27 mouse cellular contexts compared by ENCODE assay signal in the genomic region with DNA sequence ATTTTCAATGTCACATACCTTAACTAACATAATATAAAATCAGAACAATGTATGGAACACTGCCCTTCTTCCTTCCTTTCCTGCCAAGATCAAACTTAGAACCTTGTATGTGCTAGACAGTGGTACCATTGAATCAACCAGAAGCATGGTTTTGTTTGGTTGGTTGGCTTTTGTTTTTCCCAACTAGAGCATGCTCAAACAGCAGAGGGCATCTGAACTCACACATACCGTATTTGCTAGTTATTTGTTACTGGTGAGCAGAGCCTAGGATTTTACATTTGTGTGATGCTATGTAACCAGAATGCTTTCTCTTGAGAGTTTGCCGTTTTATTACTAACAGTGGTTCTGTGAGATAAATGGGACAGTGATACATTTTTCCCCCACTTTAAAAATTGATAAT. TPM values are rescaled to one million over a fixed set of nuclear protein-coding genes. Genes with fewer than 3 reads are reported as not detected.
DNase-seq lines count a peak whose midpoint lies in the region; ATAC-seq and TF ChIP-seq lines count a peak whose summit lies in the region.
"Had no signal": no experiment of that assay in that cellular context is flagged by ENCODE, and none has a peak within 500 bp of the region (broad histone marks: within the 10 kb centered on the region; RNA-seq: fewer than 3 reads in every experiment).

No protein-coding gene starts in this region.

- TF ChIP-seq CTCF in hindbrain, postnatal 0 days (IDR thresholded peaks at IDR 0.05; ENCODE audit: low read depth) = peak; percentile 42
- peak; percentile 55 for TF ChIP-seq CTCF in midbrain, postnatal 0 days (IDR thresholded peaks at IDR 0.05)

- H3K36me3 ChIP-seq in hindbrain, postnatal 0 days (ENCODE audit: insufficient read depth, low read length) = peaks cover 9% of the 10 kb centered on the region
- 0 out of 2 replicates have a peak, but pooled peaks cover 2% of the 10 kb centered on the region for H3K36me3 ChIP-seq in hindbrain, embryonic 16.5 days (ENCODE audit: control insufficient read depth, insufficient read depth, low read length)
- 0 out of 2 replicates have a peak, but pooled peaks cover 2% of the 10 kb centered on the region for H3K36me3 ChIP-seq in midbrain, postnatal 0 days (ENCODE audit: insufficient read depth, low read length)
- peaks cover 5% of the 10 kb centered on the region; the same call in 1 of the 2 replicates for H3K36me3 ChIP-seq in midbrain, embryonic 15.5 days (replicated peaks)
- H3K36me3 ChIP-seq: embryonic facial prominence, embryonic 15.5 days; intestine, embryonic 15.5 days had no signal

- no peaks in the 10 kb centered on the region for H3K9me3 ChIP-seq in hindbrain, postnatal 0 days (ENCODE audit: low read length)
- H3K9me3 ChIP-seq in hindbrain, embryonic 16.5 days (ENCODE audit: control insufficient read depth, low read length) = no peaks in the 10 kb centered on the region
- H3K9me3 ChIP-seq in midbrain, postnatal 0 days (ENCODE audit: low read length) = no peaks in the 10 kb centered on the region
- H3K9me3 ChIP-seq in midbrain, embryonic 15.5 days = no peaks in the 10 kb centered on the region
- H3K9me3 ChIP-seq: embryonic facial prominence, embryonic 12.5 days; embryonic facial prominence, embryonic 15.5 days; forebrain, embryonic 12.5 days; forebrain, embryonic 15.5 days; heart, embryonic 12.5 days; heart, embryonic 15.5 days; intestine, embryonic 15.5 days had no signal

- H3K9ac ChIP-seq in hindbrain, postnatal 0 days (replicated peaks; ENCODE audit: low read length) = no peak overlapping the region
- H3K9ac ChIP-seq in hindbrain, embryonic 16.5 days (ENCODE audit: low read depth, low read length) = no peak overlapping the region
- no peak overlapping the region for H3K9ac ChIP-seq in midbrain, postnatal 0 days (replicated peaks; ENCODE audit: low read length, poor library complexity, severe bottlenecking)
- H3K9ac ChIP-seq in midbrain, embryonic 15.5 days = no peak overlapping the region
- H3K9ac ChIP-seq: embryonic facial prominence, embryonic 12.5 days; embryonic facial prominence, embryonic 15.5 days; forebrain, embryonic 12.5 days; forebrain, embryonic 15.5 days; heart, embryonic 12.5 days; heart, embryonic 15.5 days; hindbrain, embryonic 14.5 days; intestine, embryonic 15.5 days had no signal

- H3K4me1 ChIP-seq in hindbrain, postnatal 0 days (ENCODE audit: insufficient read depth, low read length) = no peaks in the 10 kb centered on the region
- no peaks in the 10 kb centered on the region for H3K4me1 ChIP-seq in hindbrain, embryonic 16.5 days (ENCODE audit: control insufficient read depth, insufficient read depth, low read depth, low read length)
- no peaks in the 10 kb centered on the region for H3K4me1 ChIP-seq in midbrain, postnatal 0 days (ENCODE audit: insufficient read depth, low read length)
- no peaks in the 10 kb centered on the region for H3K4me1 ChIP-seq in midbrain, embryonic 15.5 days
- H3K4me1 ChIP-seq: embryonic facial prominence, embryonic 12.5 days; embryonic facial prominence, embryonic 15.5 days; forebrain, embryonic 12.5 days; forebrain, embryonic 15.5 days; heart, embryonic 12.5 days; heart, embryonic 15.5 days; intestine, embryonic 15.5 days had no signal

- no peak overlapping the region for H3K4me3 ChIP-seq in hindbrain, postnatal 0 days (ENCODE audit: low read length)
- no peak overlapping the region for H3K4me3 ChIP-seq in hindbrain, embryonic 16.5 days (ENCODE audit: low read length)
- no peak overlapping the region for H3K4me3 ChIP-seq in midbrain, postnatal 0 days (ENCODE audit: low read depth, low read length)
- no peak overlapping the region for H3K4me3 ChIP-seq in midbrain, embryonic 15.5 days
- H3K4me3 ChIP-seq: embryonic facial prominence, embryonic 12.5 days; embryonic facial prominence, embryonic 15.5 days; forebrain, embryonic 12.5 days; forebrain, embryonic 15.5 days; gastrocnemius, adult 2 months; heart, embryonic 12.5 days; heart, embryonic 15.5 days; intestine, embryonic 15.5 days had no signal

- H3K4me2 ChIP-seq in hindbrain, postnatal 0 days (ENCODE audit: low read depth, low read length) = no peak overlapping the region
- no peak overlapping the region for H3K4me2 ChIP-seq in hindbrain, embryonic 16.5 days (ENCODE audit: low read length)
- no peak overlapping the region for H3K4me2 ChIP-seq in midbrain, postnatal 0 days (ENCODE audit: low read depth, low read length, poor library complexity, severe bottlenecking)
- H3K4me2 ChIP-seq in midbrain, embryonic 15.5 days = no peak overlapping the region
- H3K4me2 ChIP-seq: embryonic facial prominence, embryonic 12.5 days; embryonic facial prominence, embryonic 15.5 days; forebrain, embryonic 12.5 days; forebrain, embryonic 15.5 days; heart, embryonic 12.5 days; heart, embryonic 15.5 days; hindbrain, embryonic 14.5 days; intestine, embryonic 15.5 days had no signal

- H3K27ac ChIP-seq in hindbrain, postnatal 0 days = no peak overlapping the region
- no peak overlapping the region for H3K27ac ChIP-seq in hindbrain, embryonic 16.5 days (ENCODE audit: low read depth, low read length)
- H3K27ac ChIP-seq in midbrain, postnatal 0 days (ENCODE audit: low read depth, low read length) = no peak overlapping the region
- H3K27ac ChIP-seq in midbrain, embryonic 15.5 days = no peak overlapping the region
- H3K27ac ChIP-seq: embryonic facial prominence, embryonic 12.5 days; embryonic facial prominence, embryonic 15.5 days; forebrain, embryonic 12.5 days; forebrain, embryonic 15.5 days; gastrocnemius, adult 2 months; heart, embryonic 15.5 days; hindbrain, embryonic 14.5 days; intestine, embryonic 15.5 days had no signal

- WGBS in hindbrain, postnatal 0 days = 75% methylated on average over 2 of the region's 2 CpGs
- 81% methylated on average over 2 of the region's 2 CpGs for WGBS in hindbrain, embryonic 16.5 days
- 81% methylated on average over 2 of the region's 2 CpGs for WGBS in midbrain, postnatal 0 days
- WGBS in midbrain, embryonic 15.5 days = 86% methylated on average over 2 of the region's 2 CpGs

- no peaks in the 10 kb centered on the region for H3K27me3 ChIP-seq in hindbrain, postnatal 0 days (ENCODE audit: insufficient read depth, low read length)
- H3K27me3 ChIP-seq in hindbrain, embryonic 16.5 days (replicated peaks; ENCODE audit: control insufficient read depth, insufficient read depth, low read length) = no peaks in the 10 kb centered on the region
- no peaks in the 10 kb centered on the region for H3K27me3 ChIP-seq in midbrain, postnatal 0 days (ENCODE audit: insufficient read depth, low read length)
- H3K27me3 ChIP-seq in midbrain, embryonic 15.5 days (replicated peaks) = no peaks in the 10 kb centered on the region
- H3K27me3 ChIP-seq: embryonic facial prominence, embryonic 12.5 days; embryonic facial prominence, embryonic 15.5 days; forebrain, embryonic 12.5 days; forebrain, embryonic 15.5 days; heart, embryonic 12.5 days; heart, embryonic 15.5 days; intestine, embryonic 15.5 days; Patski had no signal

- ATAC-seq in hindbrain, postnatal 0 days = no peak
- no peak for ATAC-seq in hindbrain, embryonic 16.5 days
- no peak for ATAC-seq in midbrain, postnatal 0 days (ENCODE audit: low FRiP score)
- ATAC-seq in midbrain, embryonic 15.5 days (replicated peaks) = no peak
- ATAC-seq in erythroid progenitor cell, adult 5-6 weeks (replicated peaks; ENCODE audit: low FRiP score, poor library complexity, severe bottlenecking) = no peak
- ATAC-seq: CD4-positive, CD25-positive, alpha-beta regulatory T cell, adult 4 months; forebrain, embryonic 15.5 days; intestine, embryonic 15.5 days; Patski had no signal

- peak; percentile 20 for DNase-seq in hindbrain, postnatal 0 days (ENCODE audit: low spot score)
- peak; percentile 6 for DNase-seq in midbrain, postnatal 0 days (ENCODE audit: low spot score)
- peak; percentile 65 for DNase-seq in Muller cell, postnatal 12 days (ENCODE audit: inconsistent ontology term)
- DNase-seq: adrenal gland, postnatal 10 days; adrenal gland, postnatal 36 days; cerebellum, adult 11 months; cerebellum, adult 2 months; cerebellum, adult 9-11 months; cerebellum, postnatal 25 days; gastrocnemius, adult 2 months; gastrocnemius, postnatal 14 days; heart, adult 18-20 months; heart, postnatal 10 days; heart, postnatal 4 days had no signal

RNA-seq across cellular contexts. Expression of a gene that starts 13.0 kb away (rescaled TPM):
- total RNA-seq in hindbrain, postnatal 0 days (2014; rRNA removed) = 30.9 and 41.8 TPM in 2 replicates
- 47.7 and 48.7 TPM in 2 replicates for polyA plus RNA-seq in hindbrain, postnatal 0 days (2015; fragmentation: Nextera tagmentation; extraction: Ambion mirVana)
- 45.6 and 52.8 TPM in 2 replicates for polyA plus RNA-seq in hindbrain, embryonic 16.5 days (2015; fragmentation: Nextera tagmentation; extraction: Ambion mirVana)
- total RNA-seq in midbrain, postnatal 0 days (2014; rRNA removed) = 44.3 and 49.5 TPM in 2 replicates
- polyA plus RNA-seq in midbrain, postnatal 0 days (2015; fragmentation: Nextera tagmentation; extraction: Ambion mirVana) = 52.9 and 53.8 TPM in 2 replicates
- polyA plus RNA-seq in midbrain, embryonic 15.5 days (2015; fragmentation: Nextera tagmentation; extraction: Ambion mirVana) = 48.3 and 53.2 TPM in 2 replicates
- 7.1 and 38.2 TPM in 2 replicates for total RNA-seq in erythroid progenitor cell, adult 5-6 weeks (2015; ENCODE audit: low replicate concordance)
- 10.5 and 20.8 TPM in 2 replicates for total RNA-seq in erythroid progenitor cell, adult 5-6 weeks (2017; ENCODE audit: low replicate concordance)

RNA-seq across cellular contexts. Expression of a gene that starts 13.1 kb away (rescaled TPM):
- 159 and 182 TPM in 2 replicates for total RNA-seq in hindbrain, postnatal 0 days (2014; rRNA removed)
- 180 and 182 TPM in 2 replicates for polyA plus RNA-seq in hindbrain, postnatal 0 days (2015; fragmentation: Nextera tagmentation; extraction: Ambion mirVana)
- 184 and 216 TPM in 2 replicates for polyA plus RNA-seq in hindbrain, embryonic 16.5 days (2015; fragmentation: Nextera tagmentation; extraction: Ambion mirVana)
- 187 and 231 TPM in 2 replicates for total RNA-seq in midbrain, postnatal 0 days (2014; rRNA removed)
- 152 and 188 TPM in 2 replicates for polyA plus RNA-seq in midbrain, postnatal 0 days (2015; fragmentation: Nextera tagmentation; extraction: Ambion mirVana)
- 239 and 257 TPM in 2 replicates for polyA plus RNA-seq in midbrain, embryonic 15.5 days (2015; fragmentation: Nextera tagmentation; extraction: Ambion mirVana)
- 207 and 219 TPM in 2 replicates for total RNA-seq in erythroid progenitor cell, adult 5-6 weeks (2015; ENCODE audit: low replicate concordance)
- 168 and 230 TPM in 2 replicates for total RNA-seq in erythroid progenitor cell, adult 5-6 weeks (2017; ENCODE audit: low replicate concordance)

Comparison
In these comparisons a context has a peak if more than half of its experiments do, and no peak if none do; other contexts are left out.
1. DNase-seq: peak in every context shown above with its lines; median percentile 65 in Muller cell, postnatal 12 days; 20 in hindbrain, postnatal 0 days; 6 in midbrain, postnatal 0 days.